Mouse (Mus musculus): ENCODE results near the gene Oas1a.
"Not testable (repeated sequence)": the region's sequence is repeated elsewhere in the genome, so short reads cannot be mapped to it uniquely, and the experiment has no call there.

Gene Oas1a

DNA sequence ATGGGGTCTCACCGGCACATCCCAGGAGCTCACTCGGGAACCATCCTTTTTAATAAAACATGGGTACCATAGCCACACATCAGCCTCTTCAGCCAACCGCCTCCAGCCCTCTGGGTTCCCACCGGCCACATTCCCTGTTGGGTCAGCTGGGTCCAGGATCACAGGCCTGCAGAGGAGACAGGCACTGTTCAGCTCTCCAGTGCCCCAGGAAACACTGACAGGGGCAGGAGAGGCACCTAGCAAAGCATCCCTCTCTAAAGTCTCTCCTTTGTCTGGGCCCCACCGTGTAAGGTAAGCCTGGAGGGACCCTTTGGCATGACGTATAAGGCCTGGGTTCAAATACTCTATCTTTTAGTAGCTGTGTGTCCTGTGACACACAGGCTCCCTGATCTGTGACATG lies 9.0 kb downstream of the Oas1a start:
- Histone ChIP-seq H3K4me1 (replicated peaks; ENCODE audit: low read depth, low read length) (peaks cover 32% of the 10 kb centered on the region), H3K27me3 (ENCODE audit: insufficient read depth, low read length) (peaks cover 12% of the 10 kb centered on the region; the same call in 1 of the 2 replicates), H3K9me3 (ENCODE audit: low read length) (peaks cover 7% of the 10 kb centered on the region; the same call in 1 of the 2 replicates), H3K4me3 (replicated peaks; ENCODE audit: low read length) (no peak overlapping the region), H3K36me3 (ENCODE audit: insufficient read depth, low read length) (peaks cover 38% of the 10 kb centered on the region)
- TF ChIP-seq NANOG (IDR thresholded peaks at IDR 0.05; ENCODE audit: borderline replicate concordance, low read length) (no peak), POU5F1 (IDR thresholded peaks at IDR 0.05; ENCODE audit: borderline replicate concordance, low read length) (no peak), CTCF (conservative IDR thresholded peaks at IDR 0.05; ENCODE audit: low read length) (no peak)

DNA sequence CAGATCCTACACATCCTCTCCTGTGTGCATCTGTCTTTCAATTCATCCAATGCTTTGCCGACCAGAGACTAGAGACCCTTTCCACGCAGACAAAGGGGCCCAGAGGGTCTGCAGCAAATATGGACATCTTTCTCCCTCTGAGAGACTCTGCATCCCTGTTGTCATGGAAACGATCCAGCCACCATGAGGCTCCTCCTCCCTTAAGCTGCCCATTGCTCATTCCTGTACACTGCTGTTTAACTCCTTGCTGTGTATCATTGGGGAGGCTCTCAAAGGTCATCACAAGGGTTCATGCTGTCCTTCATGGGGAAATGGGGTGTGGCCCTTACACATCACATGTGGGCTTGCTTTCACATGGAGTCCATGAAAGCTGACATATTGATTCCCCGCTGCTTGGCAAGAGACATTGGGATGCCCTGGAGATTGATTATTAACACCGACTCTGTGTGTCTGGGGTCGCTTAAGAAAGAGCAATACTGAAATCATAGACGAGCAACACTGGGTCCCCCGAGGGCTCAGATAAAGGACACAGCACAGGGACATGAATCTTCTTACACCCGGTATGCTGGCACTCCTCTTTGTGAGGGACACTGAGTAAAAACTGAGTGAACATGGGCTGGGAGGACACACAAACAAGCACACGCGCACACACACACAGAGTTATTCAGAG lies 12.0 kb downstream of the Oas1a start:
- H3K27me3 ChIP-seq (ENCODE audit: insufficient read depth, low read length) = peaks cover 7% of the 10 kb centered on the region; the same call in 1 of the 2 replicates
- H3K36me3 ChIP-seq (ENCODE audit: insufficient read depth, low read length) = peaks cover 38% of the 10 kb centered on the region
- peaks cover 30% of the 10 kb centered on the region for H3K9me3 ChIP-seq (ENCODE audit: low read length)
- TF ChIP-seq POU5F1 (IDR thresholded peaks at IDR 0.05; ENCODE audit: borderline replicate concordance, low read length) (no peak), CTCF (conservative IDR thresholded peaks at IDR 0.05; ENCODE audit: low read length) (no peak), NANOG (IDR thresholded peaks at IDR 0.05; ENCODE audit: borderline replicate concordance, low read length) (no peak)
- peaks cover 53% of the 10 kb centered on the region for H3K4me1 ChIP-seq (replicated peaks; ENCODE audit: low read depth, low read length)
- no peak overlapping the region for H3K4me3 ChIP-seq (replicated peaks; ENCODE audit: low read length)

DNA sequence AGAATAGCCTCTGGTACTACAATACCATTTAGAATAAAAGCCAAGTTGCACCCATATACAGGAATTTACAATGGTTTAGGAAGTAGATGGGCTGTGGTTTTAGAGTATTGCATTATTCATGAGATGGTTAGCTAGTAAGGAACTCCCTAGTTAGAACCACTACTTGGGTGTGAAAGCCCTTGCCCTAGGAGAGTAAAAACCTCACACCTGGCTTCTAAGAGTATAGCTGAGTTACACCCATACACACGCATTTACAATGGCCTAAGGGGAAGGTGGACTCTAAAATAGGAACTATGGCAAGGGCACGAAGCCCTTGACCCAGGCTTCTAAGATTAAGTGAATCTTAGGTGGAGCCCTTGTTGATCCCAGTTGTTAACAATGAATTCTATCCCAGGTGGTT lies 12.6 kb downstream of the Oas1a start:
- H3K4me3 ChIP-seq (replicated peaks; ENCODE audit: low read length); H3K27me3 ChIP-seq (ENCODE audit: insufficient read depth, low read length): not testable (repeated sequence)
- Histone ChIP-seq H3K9me3 (ENCODE audit: low read length) (peaks cover 30% of the 10 kb centered on the region), H3K36me3 (ENCODE audit: insufficient read depth, low read length) (peaks cover 41% of the 10 kb centered on the region), H3K4me1 (replicated peaks; ENCODE audit: low read depth, low read length) (peaks cover 59% of the 10 kb centered on the region)
- peak; percentile 89; the same call in 1 of the 2 replicates for TF ChIP-seq POU5F1 (IDR thresholded peaks at IDR 0.05; ENCODE audit: borderline replicate concordance, low read length)

DNA sequence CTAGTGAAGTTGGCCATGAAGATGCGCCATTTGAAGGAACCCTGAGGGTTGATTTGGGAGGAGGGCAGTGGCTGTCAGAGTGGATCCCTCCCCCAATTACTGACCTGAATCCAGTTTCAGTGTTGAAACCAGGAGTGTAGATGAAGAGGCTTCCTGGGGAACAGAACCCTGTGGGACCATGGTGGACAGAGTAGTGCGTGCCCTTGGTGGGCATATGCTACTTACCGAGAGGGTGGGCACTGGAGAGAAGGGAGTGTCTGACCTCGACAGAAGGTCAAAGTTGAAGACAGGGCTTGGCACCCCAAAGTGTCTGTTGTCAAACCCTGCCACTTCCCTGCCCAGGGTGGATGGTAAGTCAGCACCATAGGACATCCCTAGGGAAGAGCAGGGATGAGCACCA lies 13.5 kb downstream of the Oas1a start:
- peaks cover 33% of the 10 kb centered on the region for H3K36me3 ChIP-seq (ENCODE audit: insufficient read depth, low read length)
- H3K4me3 ChIP-seq (replicated peaks; ENCODE audit: low read length); H3K27me3 ChIP-seq (ENCODE audit: insufficient read depth, low read length): not testable (repeated sequence)
- H3K9me3 ChIP-seq (ENCODE audit: low read length) = peaks cover 30% of the 10 kb centered on the region
- H3K4me1 ChIP-seq (replicated peaks; ENCODE audit: low read depth, low read length) = peaks cover 64% of the 10 kb centered on the region

DNA sequence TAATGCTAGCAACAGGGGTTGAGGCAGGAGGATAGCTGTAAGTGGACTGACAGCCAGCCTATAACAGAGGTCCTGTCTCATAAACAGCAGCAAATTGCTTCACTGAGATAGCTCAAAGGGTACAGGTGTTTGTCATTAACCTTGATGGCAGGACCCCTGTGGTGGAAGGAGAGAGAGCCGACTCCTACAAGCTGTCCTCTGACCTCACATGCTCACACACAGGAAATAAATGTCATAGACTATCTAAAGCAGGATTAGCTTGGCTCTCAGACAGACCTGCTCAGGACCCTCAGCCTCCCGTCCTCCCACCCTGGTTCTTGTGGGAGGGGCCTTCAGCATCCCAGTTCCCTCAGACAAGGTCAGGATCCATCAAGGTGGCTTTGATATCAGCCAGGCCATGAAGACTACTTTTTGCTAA lies 15.1 kb downstream of the Oas1a start:
- no peaks in the 10 kb centered on the region for H3K27me3 ChIP-seq (ENCODE audit: insufficient read depth, low read length)
- H3K4me3 ChIP-seq (replicated peaks; ENCODE audit: low read length) = no peak overlapping the region
- no peak for TF ChIP-seq NANOG (IDR thresholded peaks at IDR 0.05; ENCODE audit: borderline replicate concordance, low read length)
- TF ChIP-seq CTCF (conservative IDR thresholded peaks at IDR 0.05; ENCODE audit: low read length) = no peak
- TF ChIP-seq POU5F1 (IDR thresholded peaks at IDR 0.05; ENCODE audit: borderline replicate concordance, low read length) = no peak
- peaks cover 27% of the 10 kb centered on the region for H3K36me3 ChIP-seq (ENCODE audit: insufficient read depth, low read length)
- H3K4me1 ChIP-seq (replicated peaks; ENCODE audit: low read depth, low read length) = peaks cover 71% of the 10 kb centered on the region
- peaks cover 30% of the 10 kb centered on the region for H3K9me3 ChIP-seq (ENCODE audit: low read length)

DNA sequence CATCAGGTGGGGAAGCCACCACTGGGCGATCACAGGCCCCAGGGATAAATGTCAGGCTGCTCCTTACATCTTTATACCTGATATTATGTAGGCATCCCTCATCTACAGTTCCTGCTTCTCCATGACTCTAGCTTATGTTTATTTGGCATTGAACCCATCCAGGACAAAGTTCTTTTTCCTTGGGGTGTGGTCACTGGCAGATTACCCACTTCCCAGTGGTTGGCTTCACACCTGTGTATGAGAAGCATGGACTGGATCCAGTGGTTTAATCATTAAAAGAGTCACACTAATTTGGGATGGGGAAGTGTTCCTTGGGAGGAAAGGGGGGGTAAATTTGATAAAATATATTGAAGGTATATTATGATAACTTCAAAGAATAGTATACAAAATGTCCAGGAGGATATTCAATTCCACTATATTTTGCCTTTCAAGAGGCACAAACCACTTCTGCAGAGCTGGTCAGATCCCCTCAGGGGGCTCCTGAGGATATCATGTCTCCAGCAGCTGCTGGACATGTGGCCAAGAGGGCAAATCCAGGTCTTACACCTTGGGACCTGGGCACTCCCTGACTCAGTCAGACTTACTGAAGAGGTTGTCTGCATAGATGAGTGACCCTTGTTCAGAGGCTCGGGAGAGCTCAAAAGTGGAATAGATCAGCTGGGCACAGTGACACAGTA lies 15.6 kb downstream of the Oas1a start:
- Histone ChIP-seq H3K36me3 (ENCODE audit: insufficient read depth, low read length) (peaks cover 27% of the 10 kb centered on the region), H3K4me3 (replicated peaks; ENCODE audit: low read length) (peak overlapping the region; percentile 77; the same call in 1 of the 2 replicates), H3K9me3 (ENCODE audit: low read length) (peaks cover 30% of the 10 kb centered on the region), H3K4me1 (replicated peaks; ENCODE audit: low read depth, low read length) (peaks cover 74% of the 10 kb centered on the region)
- not testable (repeated sequence) for H3K27me3 ChIP-seq (ENCODE audit: insufficient read depth, low read length)

DNA sequence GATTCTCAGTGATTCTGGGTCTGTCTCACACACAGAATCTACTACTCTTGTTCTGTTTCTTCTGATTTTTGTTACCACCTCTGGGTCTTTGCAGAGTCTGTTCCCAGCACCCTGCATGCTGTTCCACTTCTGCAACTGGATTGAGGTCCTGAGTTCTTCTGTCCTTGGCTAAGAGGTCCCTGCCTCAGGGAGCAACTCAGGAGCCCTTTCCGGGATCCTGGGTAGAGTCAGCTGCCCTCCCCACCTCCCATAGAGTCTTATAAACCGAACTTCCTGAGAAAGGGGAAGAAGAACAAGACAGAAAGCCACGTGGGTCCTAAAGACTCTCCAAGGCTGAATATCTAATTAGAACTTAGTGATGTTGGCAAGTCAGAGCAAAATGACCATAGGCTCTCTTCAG lies 16.3 kb downstream of the Oas1a start:
- TF ChIP-seq POU5F1 (IDR thresholded peaks at IDR 0.05; ENCODE audit: borderline replicate concordance, low read length) = no peak
- TF ChIP-seq NANOG (IDR thresholded peaks at IDR 0.05; ENCODE audit: borderline replicate concordance, low read length) = no peak
- TF ChIP-seq CTCF (conservative IDR thresholded peaks at IDR 0.05; ENCODE audit: low read length) = no peak
- Histone ChIP-seq H3K36me3 (ENCODE audit: insufficient read depth, low read length) (peaks cover 27% of the 10 kb centered on the region), H3K27me3 (ENCODE audit: insufficient read depth, low read length) (no peaks in the 10 kb centered on the region), H3K9me3 (ENCODE audit: low read length) (peaks cover 30% of the 10 kb centered on the region), H3K4me3 (replicated peaks; ENCODE audit: low read length) (peak overlapping the region; percentile 77; the same call in 1 of the 2 replicates), H3K4me1 (replicated peaks; ENCODE audit: low read depth, low read length) (peaks cover 72% of the 10 kb centered on the region)

DNA sequence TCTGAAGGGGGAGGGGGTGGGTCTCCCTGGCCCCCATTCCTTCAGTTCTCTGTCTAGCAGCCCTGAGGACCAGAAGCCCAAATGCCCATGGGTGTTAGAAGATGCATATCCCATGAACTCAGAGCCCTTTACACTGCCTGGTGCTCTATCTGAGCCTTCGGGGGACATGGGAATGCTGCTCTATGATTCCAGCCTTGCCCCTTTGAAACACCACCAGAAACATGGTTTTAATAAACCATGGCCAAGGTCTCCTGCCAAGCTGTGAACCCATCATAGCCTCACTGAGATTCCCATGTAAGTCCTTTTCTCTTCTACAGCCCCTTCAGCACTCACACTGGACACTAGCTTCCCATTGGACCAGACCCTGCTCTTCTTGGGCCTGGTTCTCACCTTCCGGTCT lies 17.3 kb downstream of the Oas1a start:
- Histone ChIP-seq H3K4me1 (replicated peaks; ENCODE audit: low read depth, low read length) (peaks cover 63% of the 10 kb centered on the region), H3K27me3 (ENCODE audit: insufficient read depth, low read length) (no peaks in the 10 kb centered on the region), H3K9me3 (ENCODE audit: low read length) (peaks cover 30% of the 10 kb centered on the region), H3K36me3 (ENCODE audit: insufficient read depth, low read length) (peaks cover 27% of the 10 kb centered on the region), H3K4me3 (replicated peaks; ENCODE audit: low read length) (peak overlapping the region; percentile 77)
- TF ChIP-seq CTCF (conservative IDR thresholded peaks at IDR 0.05; ENCODE audit: low read length) = no peak
- TF ChIP-seq POU5F1 (IDR thresholded peaks at IDR 0.05; ENCODE audit: borderline replicate concordance, low read length) = no peak
- TF ChIP-seq NANOG (IDR thresholded peaks at IDR 0.05; ENCODE audit: borderline replicate concordance, low read length) = no peak

DNA sequence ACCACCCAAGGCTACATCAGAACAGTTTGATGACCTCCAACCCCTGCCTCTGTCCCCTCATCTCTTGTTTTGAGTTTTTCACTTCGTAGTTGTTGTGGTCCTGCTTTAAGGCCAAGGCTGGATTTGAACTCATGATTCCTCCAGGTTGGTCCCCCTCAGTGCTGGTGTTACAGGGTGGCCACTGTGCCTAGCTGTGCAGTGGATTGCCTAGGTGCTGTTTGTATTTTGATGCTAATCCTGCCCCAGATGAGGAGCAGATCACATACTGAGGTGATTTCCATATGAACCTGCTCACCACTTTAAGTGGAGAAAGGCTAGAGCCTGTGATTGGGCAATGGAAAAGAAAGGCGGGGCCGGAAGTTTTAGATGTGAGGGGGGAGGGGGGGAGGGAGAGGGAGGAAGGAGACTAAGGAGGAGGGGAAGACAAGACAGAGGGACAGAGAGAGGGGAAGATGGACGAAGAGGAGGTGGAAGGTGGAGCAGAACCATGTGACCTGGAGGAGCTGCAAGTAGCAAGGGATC lies 19.0 kb downstream of the Oas1a start:
- H3K36me3 ChIP-seq (ENCODE audit: insufficient read depth, low read length) = peaks cover 27% of the 10 kb centered on the region
- peak; percentile 92 for TF ChIP-seq NANOG (IDR thresholded peaks at IDR 0.05; ENCODE audit: borderline replicate concordance, low read length)
- H3K9me3 ChIP-seq (ENCODE audit: low read length) = peaks cover 24% of the 10 kb centered on the region
- peak overlapping the region; percentile 77 for H3K4me3 ChIP-seq (replicated peaks; ENCODE audit: low read length)
- H3K4me1 ChIP-seq (replicated peaks; ENCODE audit: low read depth, low read length) = peaks cover 51% of the 10 kb centered on the region
- not testable (repeated sequence) for H3K27me3 ChIP-seq (ENCODE audit: insufficient read depth, low read length)

Data from E14TG2a.4 (cell line).